Mouse (Mus musculus) forebrain, embryonic 15.5 days (tissue): Measurements from ENCODE around the gene Slc25a31. TPM values are rescaled to one million over a fixed set of nuclear protein-coding genes. Genes with fewer than 3 reads are reported as not detected.
A peak's percentile ranks its signal among the peaks of the same experiment; 100 is the strongest.

Source experiments
- ATAC-seq: fragments of 200-750 bp; cut with Nextera tagmentation; replicated peaks from 2 replicates; pipeline ENCODE4 v1.8.0; 2017; ENCODE audit warnings: mild to moderate bottlenecking, moderate TSS enrichment, moderate library complexity
- H3K27ac ChIP-seq: fragments of 300-500 bp; sonication (generic); replicated peaks from 2 replicates; pipeline ENCODE4 v1.5.1; 2015; ENCODE audit warnings: mild to moderate bottlenecking, inconsistent platforms
- H3K27me3 ChIP-seq: fragments of 300-500 bp; sonication (generic); 2 replicates; pipeline ENCODE4 v1.6.1; 2015; ENCODE audit warnings: inconsistent platforms
- H3K36me3 ChIP-seq: fragments of 300-500 bp; sonication (generic); 2 replicates; pipeline ENCODE4 v1.6.1; 2015; ENCODE audit warnings: mild to moderate bottlenecking, inconsistent platforms
- H3K4me1 ChIP-seq: fragments of 300-500 bp; sonication (generic); 2 replicates; pipeline ENCODE4 v1.6.1; 2015; ENCODE audit warnings: inconsistent platforms
- H3K4me2 ChIP-seq: fragments of 300-500 bp; sonication (generic); replicated peaks from 2 replicates; pipeline ENCODE4 v1.6.1; 2015; ENCODE audit warnings: mild to moderate bottlenecking, inconsistent platforms
- H3K4me3 ChIP-seq: fragments of 300-500 bp; sonication (generic); 2 replicates; pipeline ENCODE4 v1.5.1; 2015; ENCODE audit warnings: mild to moderate bottlenecking, inconsistent platforms
- H3K9ac ChIP-seq: fragments of 300-500 bp; sonication (generic); replicated peaks from 2 replicates; pipeline ENCODE4 v1.6.1; 2015; ENCODE audit warnings: mild to moderate bottlenecking, inconsistent platforms
- H3K9me3 ChIP-seq: fragments of 300-500 bp; sonication (generic); 2 replicates; pipeline ENCODE4 v1.6.1; 2016; ENCODE audit warnings: inconsistent platforms
- WGBS: fragments of 180-500 bp; shearing (Covaris S2); methylation state at CpG from one replicate; pipeline ENCODE4 v1.1.7; 2015; ENCODE audit warnings: mixed read lengths; 5-methylcytosine and 5-hydroxymethylcytosine counted together
- polyA plus RNA-seq: library from polyadenylated mRNA; unstranded; fragments of >200 nt; fragmentation: Nextera tagmentation; extraction: Ambion mirVana; gene quantifications from 2 replicates; pipeline ENCODE4 v1.2.1, GENCODE M21; 2015

Slc25a31 gene
- polyA plus RNA-seq, result 0.18 and 0.19 TPM in 2 replicates

DNA sequence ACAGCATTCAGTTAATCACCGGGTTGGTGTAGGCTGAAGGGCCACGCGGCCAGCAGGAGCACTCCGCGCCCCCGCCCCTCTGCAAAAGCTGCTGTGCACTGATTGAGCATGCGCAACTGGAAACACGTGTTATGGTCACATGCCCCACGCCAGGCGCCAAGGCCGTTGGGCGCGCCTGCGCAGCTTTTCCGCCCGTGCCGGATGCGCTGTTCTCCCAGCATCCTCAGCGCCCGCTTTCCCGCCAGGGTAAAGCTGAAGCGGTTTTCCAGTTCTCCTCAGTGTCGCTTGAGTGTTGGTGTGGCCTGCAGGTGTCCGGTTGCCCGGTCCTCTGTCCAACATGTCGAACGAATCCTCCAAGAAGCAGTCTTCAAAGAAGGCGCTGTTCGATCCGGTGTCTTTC lies at the start of gene Slc25a31:
Gene Slc25a31, plus strand, starts transcription at position 201 of the 400 bp plus-strand sequence.
- no peaks in the 10 kb centered on the region for H3K4me1 ChIP-seq
- H3K36me3 ChIP-seq, result no peaks in the 10 kb centered on the region
- no peaks in the 10 kb centered on the region for H3K27me3 ChIP-seq
- no peak within 1 kb of the TSS for H3K4me3 ChIP-seq
- WGBS, result 95% methylated on average over 30 of the region's 30 CpGs
- no peak within 1 kb of the TSS for H3K9ac ChIP-seq
- no peak for ATAC-seq
- no peak within 1 kb of the TSS for H3K27ac ChIP-seq
- H3K9me3 ChIP-seq, result no peaks in the 10 kb centered on the region
- no peak within 1 kb of the TSS for H3K4me2 ChIP-seq

DNA sequence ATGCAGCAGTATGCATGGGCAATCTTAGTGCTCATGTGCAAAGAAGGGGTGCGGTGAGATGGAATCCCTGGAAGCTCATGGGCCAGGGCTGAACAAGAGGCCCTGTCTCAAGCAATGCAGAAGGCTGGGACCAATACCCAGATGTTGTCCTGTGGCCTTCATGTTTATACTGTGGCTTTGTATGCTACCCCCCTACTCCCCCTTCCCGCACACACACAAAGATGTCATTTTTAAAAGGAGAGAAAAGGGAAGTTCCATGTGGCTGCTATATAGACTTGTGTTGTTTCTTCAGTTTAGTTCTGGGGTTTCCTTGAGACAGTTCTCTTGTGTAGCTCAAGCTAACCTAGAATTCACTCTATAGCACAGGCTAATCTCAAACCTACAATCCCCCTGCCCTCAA lies 48.4 kb upstream of the Slc25a31 start:
- no peak overlapping the region for H3K4me2 ChIP-seq
- no peak overlapping the region for H3K4me3 ChIP-seq
- WGBS, result 90% methylated on average over 2 of the region's 2 CpGs
- H3K27me3 ChIP-seq, result no peaks in the 10 kb centered on the region
- no peaks in the 10 kb centered on the region for H3K9me3 ChIP-seq
- H3K9ac ChIP-seq, result no peak overlapping the region
- H3K4me1 ChIP-seq, result no peaks in the 10 kb centered on the region
- ATAC-seq, result no peak
- no peak overlapping the region for H3K27ac ChIP-seq
- peaks cover 4% of the 10 kb centered on the region for H3K36me3 ChIP-seq

GRCm38 (mm10) chr3:40666109-40666508 lies 42.5 kb upstream of the Slc25a31 start:
- no peak overlapping the region for H3K9ac ChIP-seq
- ATAC-seq, result peak; percentile 34
- H3K9me3 ChIP-seq, result no peaks in the 10 kb centered on the region
- peak overlapping the region; percentile 71 for H3K27ac ChIP-seq
- 63% methylated on average over 4 of the region's 4 CpGs for WGBS
- H3K27me3 ChIP-seq, result no peaks in the 10 kb centered on the region
- peaks cover 19% of the 10 kb centered on the region for H3K4me1 ChIP-seq
- peaks cover 4% of the 10 kb centered on the region; the same call in 1 of the 2 replicates for H3K36me3 ChIP-seq
- H3K4me2 ChIP-seq, result no peak overlapping the region
- H3K4me3 ChIP-seq, result no peak overlapping the region

- Histone ChIP-seq H3K27me3 (no peaks in the 10 kb centered on the region), H3K36me3 (peaks cover 3% of the 10 kb centered on the region; the same call in 1 of the 2 replicates), H3K9ac (no peak overlapping the region), H3K9me3 (no peaks in the 10 kb centered on the region), H3K27ac (peak overlapping the region; percentile 71), H3K4me1 (peaks cover 19% of the 10 kb centered on the region), H3K4me3 (no peak overlapping the region), H3K4me2 (no peak overlapping the region)
- 29% methylated on average over 8 of the region's 8 CpGs for WGBS
- ATAC-seq, result peak; percentile 85
Observed at GRCm38 (mm10) chr3:40666861-40667719, 41.6 kb upstream of the Slc25a31 start.

DNA sequence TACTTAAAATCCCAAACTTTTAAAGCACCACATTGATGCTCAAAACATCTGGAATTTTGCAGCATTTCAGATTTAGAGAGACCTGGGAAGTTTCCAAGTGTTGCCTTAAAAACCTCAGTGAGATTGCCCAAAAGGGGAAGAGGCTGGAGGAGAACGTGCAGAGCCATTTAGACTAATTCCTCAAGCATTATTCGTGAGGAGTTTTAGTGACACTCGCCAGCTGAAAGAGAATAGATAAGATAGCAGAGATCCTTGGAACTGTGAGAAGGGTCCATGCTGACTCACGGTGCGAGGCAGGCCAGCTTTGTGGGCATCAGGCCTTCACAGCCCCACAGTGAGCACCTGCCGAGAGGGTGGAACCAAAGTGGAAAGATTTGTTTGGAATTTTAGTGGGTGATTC lies 39.8 kb upstream of the Slc25a31 start:
- Histone ChIP-seq H3K4me2 (no peak overlapping the region), H3K4me3 (no peak overlapping the region), H3K9me3 (no peaks in the 10 kb centered on the region), H3K9ac (no peak overlapping the region), H3K27me3 (no peaks in the 10 kb centered on the region), H3K36me3 (no peaks in the 10 kb centered on the region), H3K27ac (no peak overlapping the region), H3K4me1 (peaks cover 32% of the 10 kb centered on the region)
- ATAC-seq, result no peak
- 77% methylated on average over 6 of the region's 6 CpGs for WGBS

DNA sequence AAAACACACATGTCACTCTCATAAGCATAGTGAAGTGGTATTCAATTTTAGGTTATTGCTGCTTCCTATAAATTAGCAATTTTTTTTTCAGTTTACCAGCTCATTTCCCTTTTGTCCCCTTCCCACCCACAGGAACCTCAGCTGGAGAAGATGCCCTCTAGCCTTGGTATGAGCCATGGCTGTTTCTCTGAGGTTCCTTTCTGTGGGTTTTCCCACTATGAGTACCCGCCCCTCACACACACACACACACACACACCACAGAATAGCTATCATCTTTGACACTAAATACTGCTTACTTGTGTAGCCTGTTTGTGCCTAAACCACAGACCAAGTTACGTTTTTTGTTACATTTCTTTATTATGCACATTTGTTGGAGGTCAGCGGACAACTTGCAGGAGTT lies 39.3 kb upstream of the Slc25a31 start:
- Histone ChIP-seq H3K9ac (no peak overlapping the region), H3K4me2 (no peak overlapping the region), H3K4me3 (no peak overlapping the region), H3K27ac (no peak overlapping the region), H3K27me3 (no peaks in the 10 kb centered on the region), H3K9me3 (no peaks in the 10 kb centered on the region), H3K36me3 (no peaks in the 10 kb centered on the region), H3K4me1 (peaks cover 35% of the 10 kb centered on the region)
- ATAC-seq, result no peak
- 94% methylated on average over 3 of the region's 3 CpGs for WGBS

GRCm38 (mm10) chr3:40673515-40673914 lies 35.1 kb upstream of the Slc25a31 start:
- Histone ChIP-seq H3K27ac (peak overlapping the region; percentile 63), H3K27me3 (no peaks in the 10 kb centered on the region), H3K9ac (no peak overlapping the region), H3K9me3 (no peaks in the 10 kb centered on the region), H3K4me3 (no peak overlapping the region), H3K4me1 (peaks cover 22% of the 10 kb centered on the region), H3K4me2 (no peak overlapping the region), H3K36me3 (no peaks in the 10 kb centered on the region)
- peak; percentile 92 for ATAC-seq
- 4% methylated on average over 1 of the region's 1 CpGs for WGBS

DNA sequence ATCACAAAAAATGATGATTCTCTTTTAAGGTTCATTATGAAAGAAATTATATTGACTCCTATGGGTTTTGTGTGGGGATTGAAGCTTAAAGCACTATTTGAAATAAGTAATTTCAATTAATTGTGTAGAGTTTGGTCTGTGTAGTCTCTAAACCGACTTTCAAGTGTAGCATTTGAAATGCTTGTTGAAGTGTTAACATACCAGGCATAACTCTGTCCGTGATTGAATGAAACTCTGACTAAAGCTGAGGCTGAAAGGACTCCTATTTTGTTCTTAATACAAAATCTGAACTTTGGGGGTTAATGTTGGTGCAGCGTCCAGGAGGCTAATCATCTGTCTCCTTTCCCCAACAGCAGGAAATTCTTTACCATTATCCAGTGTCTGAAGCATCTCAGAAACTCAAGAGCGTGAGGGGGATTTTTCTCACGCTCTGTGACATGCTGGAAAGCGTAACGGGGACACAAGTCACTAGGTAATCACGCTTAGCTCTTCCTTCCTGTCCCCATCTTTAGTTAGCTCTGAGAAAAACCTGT lies 33.7 kb upstream of the Slc25a31 start:
- peak overlapping the region; percentile 39; the same call in 1 of the 2 replicates for H3K27ac ChIP-seq
- WGBS, result 8% methylated on average over 8 of the region's 8 CpGs

DNA sequence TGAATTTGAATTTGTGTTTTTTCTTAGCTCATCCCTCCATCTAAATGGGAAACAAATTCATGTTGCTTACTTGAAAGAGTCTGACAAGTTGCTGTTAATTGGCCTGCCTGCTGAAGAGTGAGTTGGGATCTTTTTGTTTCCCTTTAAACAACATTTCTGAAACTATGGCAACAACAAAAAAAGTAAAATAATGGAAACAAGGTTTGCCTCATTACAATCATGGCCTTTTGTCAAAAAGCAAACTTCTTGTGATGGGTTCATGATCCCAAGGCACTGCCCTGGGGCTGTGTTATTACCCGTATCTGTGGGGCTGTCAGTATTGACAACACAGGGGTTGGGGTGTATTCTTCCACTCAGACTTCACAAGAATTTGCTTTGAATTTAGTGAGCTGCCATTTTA lies 29.8 kb upstream of the Slc25a31 start:
- peaks cover 23% of the 10 kb centered on the region for H3K4me1 ChIP-seq

More for the DNA sequence above, 33.7 kb upstream of the Slc25a31 start:
- no peaks in the 10 kb centered on the region for H3K27me3 ChIP-seq
- no peaks in the 10 kb centered on the region for H3K36me3 ChIP-seq
- no peak overlapping the region for H3K4me2 ChIP-seq
- peaks cover 22% of the 10 kb centered on the region for H3K4me1 ChIP-seq
- no peak for ATAC-seq
- no peak overlapping the region for H3K4me3 ChIP-seq
- no peak overlapping the region for H3K9ac ChIP-seq
- no peaks in the 10 kb centered on the region for H3K9me3 ChIP-seq

GRCm38 (mm10) chr3:40682404-40682803 lies 26.3 kb upstream of the Slc25a31 start:
- ATAC-seq, result no peak
- H3K9ac ChIP-seq, result no peak overlapping the region
- no peak overlapping the region for H3K4me2 ChIP-seq
- H3K4me1 ChIP-seq, result peaks cover 29% of the 10 kb centered on the region
- H3K4me3 ChIP-seq, result no peak overlapping the region
- WGBS, result 19% methylated on average over 11 of the region's 11 CpGs
- no peaks in the 10 kb centered on the region for H3K36me3 ChIP-seq
- no peaks in the 10 kb centered on the region for H3K9me3 ChIP-seq
- H3K27me3 ChIP-seq, result no peaks in the 10 kb centered on the region
- H3K27ac ChIP-seq, result no peak overlapping the region

More for the DNA sequence above, 29.8 kb upstream of the Slc25a31 start:
- Histone ChIP-seq H3K27me3 (no peaks in the 10 kb centered on the region), H3K27ac (no peak overlapping the region), H3K9me3 (no peaks in the 10 kb centered on the region), H3K36me3 (no peaks in the 10 kb centered on the region), H3K4me3 (no peak overlapping the region), H3K9ac (no peak overlapping the region), H3K4me2 (no peak overlapping the region)
- no peak for ATAC-seq
- 19% methylated on average over 1 of the region's 1 CpGs for WGBS

- 82% methylated on average over 18 of the region's 18 CpGs for WGBS
Observed at GRCm38 (mm10) chr3:40683171-40683570, 25.5 kb upstream of the Slc25a31 start.

GRCm38 (mm10) chr3:40685855-40686515 lies 22.7 kb upstream of the Slc25a31 start:
- Histone ChIP-seq H3K4me3 (no peak overlapping the region), H3K9ac (no peak overlapping the region), H3K27ac (0 out of 2 replicates have a peak overlapping the region, but pooled peaks have one; percentile 9), H3K4me1 (peaks cover 29% of the 10 kb centered on the region), H3K36me3 (no peaks in the 10 kb centered on the region), H3K27me3 (no peaks in the 10 kb centered on the region), H3K4me2 (no peak overlapping the region), H3K9me3 (no peaks in the 10 kb centered on the region)
- WGBS, result 7% methylated on average over 3 of the region's 3 CpGs
- peak; percentile 57 for ATAC-seq

More at GRCm38 (mm10) chr3:40683171-40683570, 25.5 kb upstream of the Slc25a31 start:
- no peak overlapping the region for H3K27ac ChIP-seq
- H3K36me3 ChIP-seq, result no peaks in the 10 kb centered on the region
- peaks cover 29% of the 10 kb centered on the region for H3K4me1 ChIP-seq
- H3K4me2 ChIP-seq, result no peak overlapping the region
- H3K27me3 ChIP-seq, result no peaks in the 10 kb centered on the region
- H3K9ac ChIP-seq, result no peak overlapping the region
- no peaks in the 10 kb centered on the region for H3K9me3 ChIP-seq
- no peak overlapping the region for H3K4me3 ChIP-seq
- ATAC-seq, result no peak
